Mouse (Mus musculus) cerebellum, adult (tissue): Measurements from ENCODE around the gene Cdh13.

Source experiments
- ATAC-seq: cut with Nextera tagmentation; 2 replicates; pipeline ENCODE4 v1.9.2; 2017; ENCODE audit warnings: mild to moderate bottlenecking, moderate library complexity, mixed read lengths; ENCODE audit not compliant: insufficient number of reproducible peaks, low FRiP score, low TSS enrichment

The Cdh13 gene

GRCm38 (mm10) chr8:118648801-118649537 is 365.4 kb downstream of the Cdh13 start:
- ATAC-seq = no peak

- ATAC-seq = no peak
Measured at GRCm38 (mm10) chr8:118649981-118650380, 366.4 kb downstream of the Cdh13 start.

GRCm38 (mm10) chr8:118662001-118662829 is 378.7 kb downstream of the Cdh13 start:
- ATAC-seq = no peak

- ATAC-seq = no peak
Measured at GRCm38 (mm10) chr8:118665081-118665480, 381.5 kb downstream of the Cdh13 start.

- no peak for ATAC-seq
Measured at GRCm38 (mm10) chr8:118667736-118668135, 384.2 kb downstream of the Cdh13 start.

- ATAC-seq = no peak
Measured at GRCm38 (mm10) chr8:118676233-118676632, 392.7 kb downstream of the Cdh13 start.

- no peak for ATAC-seq
Measured at GRCm38 (mm10) chr8:118679347-118679746, 395.8 kb downstream of the Cdh13 start.

- ATAC-seq = no peak
Measured at GRCm38 (mm10) chr8:118683386-118683785, 399.9 kb downstream of the Cdh13 start.

- no peak for ATAC-seq
Measured at GRCm38 (mm10) chr8:118685863-118686262, 402.3 kb downstream of the Cdh13 start.

- peak; percentile 15; the same call in 1 of the 2 replicates for ATAC-seq
Measured at GRCm38 (mm10) chr8:118689849-118690248, 406.3 kb downstream of the Cdh13 start.

- no peak for ATAC-seq
Measured at GRCm38 (mm10) chr8:118701312-118701880, 417.9 kb downstream of the Cdh13 start.

- no peak for ATAC-seq
Measured at GRCm38 (mm10) chr8:118709366-118709765, 425.8 kb downstream of the Cdh13 start.

- ATAC-seq = no peak
Measured at GRCm38 (mm10) chr8:118711631-118712030, 428.1 kb downstream of the Cdh13 start.

- ATAC-seq = no peak
Measured at GRCm38 (mm10) chr8:118713111-118713510, 429.6 kb downstream of the Cdh13 start.

GRCm38 (mm10) chr8:118713596-118713995 is 430.1 kb downstream of the Cdh13 start:
- no peak for ATAC-seq

GRCm38 (mm10) chr8:118722896-118723295 is 439.4 kb downstream of the Cdh13 start:
- no peak for ATAC-seq

- no peak for ATAC-seq
Measured at GRCm38 (mm10) chr8:118725651-118726050, 442.1 kb downstream of the Cdh13 start.

- ATAC-seq = no peak
Measured at GRCm38 (mm10) chr8:118741781-118742180, 458.2 kb downstream of the Cdh13 start.

- no peak for ATAC-seq
Measured at GRCm38 (mm10) chr8:118744991-118745390, 461.5 kb downstream of the Cdh13 start.

GRCm38 (mm10) chr8:118748041-118748604 is 464.6 kb downstream of the Cdh13 start:
- ATAC-seq = no peak

- ATAC-seq = peak; percentile 83
Measured at GRCm38 (mm10) chr8:118749191-118749590, 465.7 kb downstream of the Cdh13 start.
